Mouse (Mus musculus) gastrocnemius, postnatal 36 days (tissue): Measurements from ENCODE around the gene Tmbim6. TPM values are rescaled to one million over a fixed set of nuclear protein-coding genes. Genes with fewer than 3 reads are reported as not detected.
"Not testable (repeated sequence)": the region's sequence is repeated elsewhere in the genome, so short reads cannot be mapped to it uniquely, and the experiment has no call there.

Experiments
- DNase-seq, 2 experiments: peaks; one replicate each; pipeline ENCODE4 v3.0.0; 2022
- intact Hi-C: fragments of 180-260 bp; cut with DNase I; formaldehyde crosslinking; loops from one replicate; pipeline ENCODE4 v1.15.1; 2025
- total RNA-seq, 2 experiments: library from RNA; stranded (reverse); gene quantifications; 2 replicates each; pipeline ENCODE4 v1.2.3; 2021

Tmbim6 gene
- total RNA-seq, 2 experiments from 2014 or later, result 165 to 172 TPM

DNA sequence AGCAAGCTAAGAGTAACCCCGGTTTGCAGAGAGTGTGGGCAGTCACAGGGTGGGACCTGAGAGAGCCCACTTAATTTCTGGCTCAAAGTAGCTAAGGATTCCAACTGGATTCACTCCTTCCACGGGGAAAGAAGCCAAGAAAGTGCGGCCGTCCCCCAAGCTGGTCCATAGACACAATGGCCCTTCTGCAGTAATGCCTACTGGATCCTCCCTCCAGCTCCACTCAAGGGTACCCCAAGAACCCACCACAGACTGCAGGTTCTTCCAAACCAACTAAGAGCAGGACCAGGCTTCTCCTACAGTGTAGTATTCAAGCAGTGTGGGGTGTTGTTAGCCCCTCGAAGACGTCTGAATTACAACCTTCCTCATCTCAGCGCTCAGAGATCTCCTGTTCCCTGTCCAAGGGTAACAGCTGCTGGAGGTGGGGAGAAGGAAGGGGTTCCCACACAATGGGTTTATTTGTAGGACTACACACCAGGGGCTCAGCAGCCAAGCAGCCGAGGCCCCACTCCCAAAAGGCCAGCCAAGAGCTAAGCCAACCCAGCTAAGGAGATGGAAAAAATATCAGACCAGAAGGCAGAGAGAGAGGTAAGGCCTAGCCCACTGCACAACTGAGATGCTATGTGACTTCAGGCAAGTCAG, 48.3 kb downstream of the Tmbim6 start:
- no peak for DNase-seq
- intact Hi-C loops, result no loop called here

DNA sequence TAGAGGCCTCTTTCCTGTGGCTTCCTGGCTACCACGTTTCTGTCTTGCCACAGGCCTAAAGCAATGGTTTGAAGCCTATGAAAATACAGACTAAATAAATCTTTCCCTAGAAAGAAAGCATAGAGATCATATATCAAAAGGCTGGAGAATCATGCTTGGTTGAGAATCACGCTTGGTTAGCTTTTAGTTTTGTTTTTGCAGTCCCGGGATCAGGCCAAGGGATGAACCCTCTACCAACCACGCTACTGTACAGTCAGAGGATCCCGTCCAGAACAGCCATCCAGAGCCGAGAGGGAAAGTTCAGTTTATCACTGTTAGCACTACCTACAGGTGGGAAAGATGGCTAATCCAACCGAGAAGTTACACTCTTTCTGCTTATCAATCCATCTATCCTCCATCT, 49.7 kb downstream of the Tmbim6 start:
- intact Hi-C loops, result no loop called here
- DNase-seq, result no peak

DNA sequence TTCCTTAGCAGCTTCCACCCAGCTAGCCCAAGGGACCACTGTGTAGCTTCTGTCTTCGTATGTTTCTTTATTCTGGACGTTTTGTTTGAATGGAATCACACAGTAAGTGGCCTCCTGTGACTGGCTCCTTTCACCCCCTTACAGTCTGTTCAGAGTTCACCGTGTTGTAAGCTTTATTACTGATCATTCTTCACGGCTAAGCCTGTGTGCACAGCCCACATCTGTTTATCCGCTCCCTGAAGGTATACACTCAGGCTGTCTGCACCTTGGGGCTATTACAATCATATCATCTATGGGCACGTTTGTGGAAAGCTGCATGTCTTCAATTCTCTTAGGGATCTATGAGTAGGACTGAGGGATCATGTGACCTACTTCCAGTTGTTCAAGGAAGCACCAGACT, 52.9 kb downstream of the Tmbim6 start:
- no peak for DNase-seq
- intact Hi-C loops, result no loop called here

GRCm38 (mm10) chr15:99446136-99446535, 53.5 kb downstream of the Tmbim6 start:
- intact Hi-C loops, DNase-seq: not testable (repeated sequence)

- intact Hi-C loops, result no loop called here
- peak in 1 of 2 experiments; percentile 44 for DNase-seq
Observed at GRCm38 (mm10) chr15:99449131-99449750, 56.6 kb downstream of the Tmbim6 start.

GRCm38 (mm10) chr15:99449751-99450280, 57.1 kb downstream of the Tmbim6 start:
- intact Hi-C loops, result no loop called here
- no peak for DNase-seq

DNA sequence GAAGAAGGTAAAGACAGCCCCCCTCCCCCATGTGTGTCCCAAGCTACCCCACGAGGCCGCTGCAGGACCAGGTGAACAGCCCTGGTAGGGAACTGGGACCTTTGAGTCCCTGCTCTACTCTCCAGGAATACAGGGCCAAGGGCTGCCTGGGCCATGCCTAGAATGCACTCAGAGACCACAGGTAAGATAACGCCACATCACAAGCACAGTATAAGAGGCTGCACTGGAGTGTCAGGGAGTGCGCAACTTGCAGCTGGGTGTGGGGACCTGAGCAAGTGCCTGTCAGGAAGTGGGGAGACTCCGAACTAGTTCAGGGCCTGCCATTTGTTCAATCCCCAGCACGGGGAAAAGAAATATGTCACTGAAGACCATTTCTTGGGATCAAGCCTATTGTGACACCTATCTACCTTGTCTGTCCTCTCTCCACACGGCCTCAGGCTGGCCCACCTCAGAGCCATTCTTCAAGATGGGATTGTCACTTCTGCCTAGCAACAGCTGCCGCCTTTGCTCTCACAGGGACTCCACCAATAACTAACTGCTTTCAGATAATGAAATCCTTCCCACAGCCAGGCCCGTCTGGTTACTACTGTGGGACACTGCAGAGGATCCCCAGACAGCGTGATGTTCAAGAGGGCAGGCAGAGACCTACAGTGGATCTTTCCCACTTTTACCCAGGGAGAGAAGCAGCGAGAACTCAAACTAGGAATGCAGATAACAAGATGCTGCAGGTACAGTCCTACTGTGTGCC, 60.6 kb downstream of the Tmbim6 start:
- no peak for DNase-seq
- intact Hi-C loops, result no loop called here

GRCm38 (mm10) chr15:99454585-99455279, 62.0 kb downstream of the Tmbim6 start:
- no peak for DNase-seq
- intact Hi-C loops, result no loop called here

- DNase-seq, result no peak
- intact Hi-C loops, result no loop called here
Observed at GRCm38 (mm10) chr15:99455415-99455814, 62.7 kb downstream of the Tmbim6 start.

GRCm38 (mm10) chr15:99456338-99456962, 63.8 kb downstream of the Tmbim6 start:
- intact Hi-C loops, result no loop called here

GRCm38 (mm10) chr15:99456963-99457605, 64.4 kb downstream of the Tmbim6 start:
- peak; percentile 57 to 62 for DNase-seq
- intact Hi-C loops, result no loop called here

More at GRCm38 (mm10) chr15:99456338-99456962, 63.8 kb downstream of the Tmbim6 start:
- no peak for DNase-seq

DNA sequence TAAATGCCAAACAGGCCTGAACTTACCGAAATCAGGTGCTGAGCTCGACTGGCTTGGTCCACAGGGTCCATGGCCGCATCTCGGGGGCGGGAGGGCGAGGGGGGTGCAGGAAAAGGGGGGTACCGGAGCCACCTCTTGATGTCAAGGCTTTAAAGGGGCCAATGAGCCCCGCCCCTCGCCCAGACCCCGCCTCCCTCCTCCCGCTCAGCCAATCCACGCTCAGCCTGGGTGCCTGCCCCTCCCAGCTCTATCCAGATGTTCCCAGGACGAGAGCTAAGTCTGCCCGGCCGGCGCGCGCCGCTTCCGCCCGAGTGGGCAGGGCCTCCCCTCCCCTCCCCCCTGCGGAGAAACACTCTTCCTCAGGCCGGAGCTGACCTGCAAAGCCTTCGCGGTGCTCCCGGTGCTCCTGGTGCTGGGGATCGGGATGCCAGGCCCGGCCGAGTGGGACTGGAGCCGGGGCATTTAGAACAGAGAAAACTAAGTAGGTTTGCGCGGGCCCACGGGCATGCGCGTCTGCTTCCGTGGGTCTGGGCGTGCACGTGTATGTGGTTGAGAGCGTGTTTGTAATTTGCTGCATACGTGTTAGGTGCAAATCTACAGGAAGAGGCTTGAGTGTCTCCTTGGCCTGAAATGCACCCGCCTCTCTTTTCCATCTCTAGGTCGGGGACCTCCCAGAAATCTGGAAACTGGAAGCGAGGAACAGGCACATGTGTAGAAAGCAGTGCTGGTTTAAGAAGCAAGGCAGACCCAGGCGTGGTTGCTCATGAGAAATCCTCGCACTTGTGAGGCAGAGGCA, 65.1 kb downstream of the Tmbim6 start, which contains the start of gene Nckap5l:
Nckap5l (minus strand) TSS at position 143 of the 796 bp plus-strand sequence.
- peak; percentile 89 to 91 for DNase-seq
- intact Hi-C loops, result no loop called here

Other genes with a start within 250 kb of the Tmbim6 start
- gene Kcnh3, start 168.0 kb upstream of the Tmbim6 start, total RNA-seq, result under 1 TPM in 1 of 2 experiments, not detected in 1; 0.08 TPM
- gene Mcrs1, start 140.9 kb upstream of the Tmbim6 start, total RNA-seq, result 10 to 100 TPM; 25.6 to 28.9 TPM
- 10 to 100 TPM; 21.0 to 23.0 TPM for gene Prpf40b, start 97.8 kb upstream of the Tmbim6 start, total RNA-seq
- gene Fam186b, start 97.0 kb upstream of the Tmbim6 start, total RNA-seq, result not detected
- 1 to 10 TPM; 6.6 to 7.0 TPM for gene Fmnl3, start 22.4 kb upstream of the Tmbim6 start, total RNA-seq
- gene Nckap5l, start 64.9 kb downstream of the Tmbim6 start, total RNA-seq, result 1 to 10 TPM; 3.6 to 4.0 TPM
- gene Bcdin3d, start 81.8 kb downstream of the Tmbim6 start, total RNA-seq, result 1 to 10 TPM; 3.0 to 3.5 TPM
- under 1 TPM; 0.05 to 0.26 TPM for gene Faim2, start 135.3 kb downstream of the Tmbim6 start, total RNA-seq
- not detected for gene Aqp2, start 186.2 kb downstream of the Tmbim6 start, total RNA-seq
- not detected for gene Aqp5, start 197.9 kb downstream of the Tmbim6 start, total RNA-seq
- gene Aqp6, start 208.5 kb downstream of the Tmbim6 start, total RNA-seq, result not detected